Mouse (Mus musculus): Measurements from ENCODE around the gene Ldlrad3.

GRCm38 (mm10) chr2:102194247-102194646 lies 8.1 kb upstream of the Ldlrad3 start:
- peak; percentile 98 for TF ChIP-seq GATA1 (IDR thresholded peaks at IDR 0.05; ENCODE audit: low read depth, low read length)
- no peak for TF ChIP-seq GABPA (IDR thresholded peaks at IDR 0.05; ENCODE audit: low read depth, low read length)
- TF ChIP-seq POLR2A (IDR thresholded peaks at IDR 0.05; ENCODE audit: control insufficient read depth in 1 of 2, insufficient read depth in 1 of 2, low read depth in 1 of 2, low read length in 2 of 2, poor library complexity in 1 of 2), result no peak
- TF ChIP-seq SIN3A (IDR thresholded peaks at IDR 0.05; ENCODE audit: low read length), result peak; percentile 61
- TF ChIP-seq EP300 (IDR thresholded peaks at IDR 0.05; ENCODE audit: low read depth in 1 of 2, low read length in 2 of 2), result peak; percentile 95 to 96
